Mouse (Mus musculus): ENCODE data around the gene Trp53bp2.

DNA sequence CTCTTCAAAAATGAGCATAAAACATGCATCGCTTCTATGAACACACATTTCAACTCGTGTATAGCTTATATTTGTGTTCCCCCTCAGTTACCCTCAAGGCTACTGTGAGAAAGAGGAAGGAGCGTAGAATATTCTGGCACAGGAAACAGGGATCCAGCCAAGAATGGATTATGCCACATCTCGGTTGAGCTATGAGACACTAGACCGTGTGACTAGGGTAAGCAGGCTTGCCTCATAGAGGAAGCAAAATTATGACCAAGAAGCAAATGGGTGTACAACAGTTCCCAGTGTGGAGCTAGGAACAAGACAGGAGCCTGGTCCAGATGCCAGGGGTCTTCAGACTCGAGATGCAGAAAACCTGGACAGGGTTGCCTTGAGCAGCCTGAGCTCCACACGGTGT lies 28.3 kb upstream of the Trp53bp2 start:
- no peak for TF ChIP-seq POLR2A (IDR thresholded peaks at IDR 0.05; ENCODE audit: borderline replicate concordance, control insufficient read depth, low read depth, low read length)
- TF ChIP-seq CTCF (IDR thresholded peaks at IDR 0.05; ENCODE audit: control insufficient read depth, insufficient read depth, low read length), result no peak
